Mouse (Mus musculus) limb, embryonic 10.5 days (tissue): ENCODE data around the gene Mgat5. TPM values are rescaled to one million over a fixed set of nuclear protein-coding genes. Genes with fewer than 3 reads are reported as not detected.

Experiments
- DNase-seq: peaks from one replicate; pipeline ENCODE4 v3.0.0-alpha.2; 2017; ENCODE audit warnings: low spot score
- H3K27ac ChIP-seq: fragments of 300-500 bp; sonication (generic); 2 replicates; pipeline ENCODE4 v1.5.1; 2016; ENCODE audit warnings: mild to moderate bottlenecking
- H3K27me3 ChIP-seq: fragments of 300-500 bp; sonication (generic); 2 replicates; pipeline ENCODE4 v1.6.1; 2016; ENCODE audit warnings: low read depth, mild to moderate bottlenecking; ENCODE audit not compliant: poor library complexity, severe bottlenecking
- H3K36me3 ChIP-seq: fragments of 300-500 bp; sonication (generic); 2 replicates; pipeline ENCODE4 v1.6.1; 2016; ENCODE audit warnings: mild to moderate bottlenecking, moderate library complexity
- H3K4me1 ChIP-seq: fragments of 300-500 bp; sonication (generic); 2 replicates; pipeline ENCODE4 v1.6.1; 2016
- H3K4me3 ChIP-seq: fragments of 300-500 bp; sonication (generic); 2 replicates; pipeline ENCODE4 v1.5.1; 2016; ENCODE audit warnings: mild to moderate bottlenecking, moderate library complexity
- H3K9me3 ChIP-seq: fragments of 300-500 bp; sonication (generic); replicated peaks from 2 replicates; pipeline ENCODE4 v1.6.1; 2016; ENCODE audit warnings: mild to moderate bottlenecking
- WGBS: fragments of 180-500 bp; shearing (Covaris S2); methylation state at CpG from one replicate; pipeline ENCODE4 v1.1.7; 2016; 5-methylcytosine and 5-hydroxymethylcytosine counted together
- polyA plus RNA-seq: library from polyadenylated mRNA; unstranded; fragments of >200 nt; fragmentation: Nextera tagmentation; extraction: Ambion mirVana; gene quantifications from 2 replicates; pipeline ENCODE4 v1.2.1, GENCODE M21; 2016

The Mgat5 gene
- polyA plus RNA-seq, 1 experiment from 2014 or later, result 5.1 TPM

DNA sequence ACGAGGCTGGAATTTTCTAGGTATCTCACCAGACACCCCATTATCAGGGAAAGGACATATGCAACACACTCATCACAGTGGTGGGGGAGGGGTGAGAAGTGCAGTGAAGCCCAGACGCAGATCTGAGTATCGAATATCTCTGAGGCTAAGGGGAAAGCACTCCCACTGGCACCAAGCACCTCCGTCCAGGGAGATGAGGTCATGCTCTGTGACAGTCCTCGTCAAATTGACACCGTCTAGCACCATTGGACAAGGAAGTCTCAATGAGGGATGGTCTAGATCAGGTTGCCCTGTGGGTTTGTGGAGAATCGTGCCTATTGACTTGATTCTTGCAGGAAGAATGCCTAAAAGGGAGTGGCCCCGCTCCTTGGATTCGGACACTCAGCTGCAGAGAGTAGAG lies 293.9 kb downstream of the Mgat5 start:
- Histone ChIP-seq H3K36me3 (no peaks in the 10 kb centered on the region), H3K9me3 (no peaks in the 10 kb centered on the region), H3K4me1 (no peaks in the 10 kb centered on the region), H3K4me3 (no peak overlapping the region), H3K27ac (no peak overlapping the region), H3K27me3 (no peaks in the 10 kb centered on the region)
- 71% methylated on average over 9 of the region's 9 CpGs for WGBS
- no peak for DNase-seq

DNA sequence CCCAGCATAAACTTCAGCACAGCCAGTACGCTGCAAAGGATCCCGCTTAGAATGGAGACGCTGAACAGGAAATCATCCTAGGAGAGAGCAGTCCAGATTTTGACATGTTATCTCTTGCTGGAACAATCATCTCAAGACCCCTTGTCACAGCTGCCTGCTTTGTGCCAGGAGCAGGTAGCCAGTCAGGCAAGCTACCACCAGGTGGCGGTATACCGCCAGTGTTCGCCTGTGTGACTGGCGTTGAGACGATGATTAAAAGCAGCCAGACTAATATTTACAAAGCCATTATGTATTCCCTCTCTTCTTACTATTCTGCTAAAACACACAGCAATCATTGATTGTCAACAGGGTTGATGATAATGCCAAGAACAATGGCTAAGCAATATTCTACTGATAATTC lies 295.4 kb downstream of the Mgat5 start:
- DNase-seq, result peak; percentile 89
- no peaks in the 10 kb centered on the region for H3K4me1 ChIP-seq
- WGBS, result 10% methylated on average over 8 of the region's 8 CpGs
- no peak overlapping the region for H3K4me3 ChIP-seq
- H3K27me3 ChIP-seq, result no peaks in the 10 kb centered on the region
- no peaks in the 10 kb centered on the region for H3K9me3 ChIP-seq
- no peaks in the 10 kb centered on the region for H3K36me3 ChIP-seq
- H3K27ac ChIP-seq, result no peak overlapping the region

DNA sequence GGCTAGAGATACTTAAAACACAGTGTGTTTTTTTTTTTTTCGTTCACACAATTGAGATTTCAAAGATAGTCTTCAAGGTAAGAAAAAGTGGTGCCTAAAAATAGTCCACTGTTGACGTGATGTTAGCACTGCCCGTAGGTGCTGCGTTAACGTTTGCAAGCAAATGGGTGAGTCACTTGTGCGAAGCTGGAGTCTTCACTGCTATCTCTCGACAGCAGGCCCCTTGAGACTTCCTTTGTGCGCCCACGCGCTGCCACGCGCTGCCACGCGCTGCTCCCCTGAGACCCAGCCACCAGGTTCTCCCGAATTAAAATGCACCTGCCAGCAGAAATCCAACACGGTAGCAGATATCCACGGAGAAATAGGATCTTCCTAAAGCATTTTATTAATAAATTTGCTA lies 295.9 kb downstream of the Mgat5 start:
- Histone ChIP-seq H3K4me3 (no peak overlapping the region), H3K27me3 (no peaks in the 10 kb centered on the region), H3K36me3 (no peaks in the 10 kb centered on the region), H3K9me3 (no peaks in the 10 kb centered on the region), H3K4me1 (no peaks in the 10 kb centered on the region), H3K27ac (no peak overlapping the region)
- DNase-seq, result no peak
- WGBS, result 77% methylated on average over 17 of the region's 17 CpGs

DNA sequence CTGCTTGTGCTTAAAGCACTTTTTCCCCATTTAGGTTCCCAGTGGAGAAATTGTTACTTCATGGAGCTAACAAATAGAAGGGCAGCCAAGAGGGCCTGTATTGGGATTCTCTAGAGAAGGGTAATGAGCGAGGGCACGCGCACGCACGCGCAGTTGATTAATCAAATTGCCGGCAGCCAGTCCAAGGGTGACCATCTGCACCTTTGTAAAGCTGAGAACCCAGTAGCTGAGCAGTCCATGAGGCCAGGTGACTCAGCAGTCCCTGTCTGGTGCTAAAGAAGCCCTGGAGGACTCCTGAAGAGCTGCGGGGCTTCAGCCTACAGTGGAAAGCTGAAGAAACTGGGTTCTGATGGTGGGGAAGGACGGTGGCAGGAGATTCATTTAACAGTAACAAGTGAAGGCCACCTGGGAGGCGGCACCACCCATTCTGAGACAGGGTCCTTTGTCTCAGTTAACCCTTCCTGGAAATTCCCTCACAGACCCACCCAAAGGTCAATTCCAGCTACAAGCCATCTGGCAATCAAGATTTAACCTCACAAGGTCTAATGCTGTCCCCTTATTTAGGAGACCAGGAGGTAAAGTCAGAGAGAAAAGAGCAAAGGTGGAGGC lies 302.3 kb downstream of the Mgat5 start:
- 80% methylated on average over 10 of the region's 10 CpGs for WGBS
- Histone ChIP-seq H3K27ac (no peak overlapping the region), H3K9me3 (no peaks in the 10 kb centered on the region), H3K36me3 (no peaks in the 10 kb centered on the region), H3K4me3 (no peak overlapping the region), H3K4me1 (peaks cover 5% of the 10 kb centered on the region; the same call in 1 of the 2 replicates), H3K27me3 (no peaks in the 10 kb centered on the region)
- DNase-seq, result no peak

DNA sequence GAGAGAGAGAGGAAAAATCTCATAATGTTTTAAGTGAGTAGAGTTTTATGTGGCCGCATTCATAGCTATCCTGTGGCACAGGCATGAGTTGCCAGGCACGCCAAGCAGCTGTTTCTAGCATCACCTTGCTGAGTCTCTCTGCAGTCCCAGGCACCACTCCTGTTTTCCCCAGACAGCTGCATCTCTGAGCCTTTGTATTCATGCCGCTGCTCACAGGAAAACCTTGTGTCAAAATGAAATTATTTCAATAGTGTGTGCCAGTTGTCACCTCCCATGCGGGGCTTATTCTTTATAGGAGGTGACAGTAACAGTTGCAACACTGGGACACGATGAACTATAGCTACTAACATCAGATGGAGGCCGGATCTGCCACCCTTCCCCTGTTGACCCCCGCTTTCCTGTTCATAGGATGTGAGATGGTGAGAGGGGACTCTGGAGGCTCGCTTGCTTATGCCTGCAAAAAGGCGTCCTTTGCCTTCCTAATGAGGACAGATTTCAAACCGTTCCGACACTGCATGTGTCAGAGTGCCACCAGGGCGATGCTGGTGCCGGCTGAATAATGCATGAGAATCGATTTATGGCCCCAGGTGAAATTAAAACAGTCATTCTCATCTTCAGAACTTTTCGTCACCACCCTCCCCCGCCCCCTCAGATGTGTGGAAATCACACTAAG lies 303.4 kb downstream of the Mgat5 start:
- H3K9me3 ChIP-seq, result no peaks in the 10 kb centered on the region
- H3K4me3 ChIP-seq, result no peak overlapping the region
- no peak for DNase-seq
- WGBS, result 76% methylated on average over 16 of the region's 16 CpGs
- no peak overlapping the region for H3K27ac ChIP-seq
- no peaks in the 10 kb centered on the region for H3K27me3 ChIP-seq
- peaks cover 5% of the 10 kb centered on the region; the same call in 1 of the 2 replicates for H3K4me1 ChIP-seq
- H3K36me3 ChIP-seq, result no peaks in the 10 kb centered on the region

DNA sequence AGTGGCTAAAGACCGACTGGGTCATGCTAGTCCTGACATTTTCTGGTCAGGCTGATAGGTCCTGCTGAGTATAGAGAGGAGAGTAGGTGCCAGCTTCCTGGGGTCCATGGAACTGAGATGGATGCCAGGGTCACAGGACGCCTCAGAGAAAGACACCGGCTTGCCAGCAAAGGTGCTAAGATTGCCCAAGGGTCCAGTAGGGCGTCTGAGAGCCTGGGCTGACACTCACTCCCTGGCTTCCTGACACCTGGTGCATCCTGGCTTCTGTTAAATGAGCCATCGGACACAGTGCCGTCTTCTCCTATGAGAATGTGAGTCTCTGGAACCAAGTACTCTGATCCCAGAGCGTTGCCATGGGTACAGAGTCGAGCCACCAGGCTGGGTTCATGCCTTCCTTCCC lies 304.1 kb downstream of the Mgat5 start:
- DNase-seq, result no peak
- Histone ChIP-seq H3K36me3 (no peaks in the 10 kb centered on the region), H3K4me3 (no peak overlapping the region), H3K9me3 (no peaks in the 10 kb centered on the region), H3K27ac (no peak overlapping the region), H3K27me3 (no peaks in the 10 kb centered on the region), H3K4me1 (peaks cover 5% of the 10 kb centered on the region; the same call in 1 of the 2 replicates)
- whole genome bisulfite sequencing, result 75% methylated on average over 8 of the region's 8 CpGs

DNA sequence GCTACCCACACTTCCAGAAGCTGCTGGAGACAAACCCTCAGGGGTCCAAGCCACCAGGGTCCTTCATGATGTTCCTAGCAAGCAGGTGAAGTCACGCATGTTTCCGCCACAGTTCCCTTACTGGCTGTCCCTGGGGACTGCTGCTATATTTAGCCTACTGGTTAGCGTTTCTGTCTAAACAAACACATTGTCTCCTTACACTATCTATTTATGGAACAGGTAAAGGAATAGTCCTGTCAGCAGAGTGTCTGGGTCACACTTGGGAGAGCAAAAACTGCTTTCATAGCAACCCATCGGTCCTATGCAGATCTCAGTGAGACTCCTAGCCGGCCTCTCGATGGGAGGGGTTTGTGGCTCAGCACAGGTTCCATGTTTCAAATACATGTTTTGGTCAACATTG lies 306.5 kb downstream of the Mgat5 start:
- H3K27ac ChIP-seq, result no peak overlapping the region
- H3K27me3 ChIP-seq, result no peaks in the 10 kb centered on the region
- H3K36me3 ChIP-seq, result no peaks in the 10 kb centered on the region
- 91% methylated on average over 6 of the region's 6 CpGs for WGBS
- peaks cover 5% of the 10 kb centered on the region; the same call in 1 of the 2 replicates for H3K4me1 ChIP-seq
- no peak for DNase-seq
- no peak overlapping the region for H3K4me3 ChIP-seq
- no peaks in the 10 kb centered on the region for H3K9me3 ChIP-seq

DNA sequence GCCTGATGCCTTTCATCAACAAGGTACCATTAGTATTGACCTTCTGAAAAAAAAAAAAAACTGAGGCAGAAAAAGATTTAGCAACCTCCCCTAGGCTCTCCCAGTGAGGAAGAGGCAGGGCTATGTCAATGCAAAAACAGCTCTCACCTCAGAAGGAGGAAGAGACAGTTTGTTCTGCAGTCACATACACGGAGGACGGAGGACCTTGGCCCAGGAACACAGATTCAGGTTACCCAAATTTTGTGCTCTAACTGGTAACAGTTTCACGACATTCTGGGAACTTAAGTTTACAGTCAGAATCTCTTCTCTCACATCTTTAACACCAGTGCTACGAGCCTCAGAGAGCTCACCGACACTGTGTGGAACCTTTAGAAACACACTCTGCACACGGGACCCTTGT lies 307.9 kb downstream of the Mgat5 start:
- Histone ChIP-seq H3K27me3 (no peaks in the 10 kb centered on the region), H3K4me1 (peaks cover 5% of the 10 kb centered on the region; the same call in 1 of the 2 replicates), H3K36me3 (no peaks in the 10 kb centered on the region), H3K9me3 (no peaks in the 10 kb centered on the region), H3K4me3 (no peak overlapping the region), H3K27ac (no peak overlapping the region)
- WGBS, result 86% methylated on average over 6 of the region's 6 CpGs
- DNase-seq, result no peak

DNA sequence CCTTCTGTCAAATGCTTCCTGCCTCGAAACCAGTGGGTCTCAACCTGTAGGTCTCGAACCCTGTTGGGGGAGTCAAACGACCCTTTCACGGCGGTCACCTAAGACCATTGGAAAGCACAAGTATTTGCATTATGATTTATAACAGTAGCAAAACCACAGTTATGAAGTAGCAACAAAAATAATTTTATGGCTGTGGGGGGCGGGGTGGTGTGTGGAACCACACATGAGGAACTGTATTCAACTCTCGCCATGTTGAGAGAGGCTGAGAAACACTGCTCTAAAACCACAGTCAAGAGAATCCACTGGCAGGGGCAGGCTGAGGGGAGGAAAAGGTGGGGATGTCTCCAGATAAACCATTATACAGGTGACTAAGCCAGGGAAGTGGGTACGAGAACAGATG lies 308.3 kb downstream of the Mgat5 start:
- no peak overlapping the region for H3K4me3 ChIP-seq
- DNase-seq, result no peak
- H3K27ac ChIP-seq, result no peak overlapping the region
- no peaks in the 10 kb centered on the region for H3K27me3 ChIP-seq
- H3K9me3 ChIP-seq, result no peaks in the 10 kb centered on the region
- WGBS, result 91% methylated on average over 8 of the region's 8 CpGs
- peaks cover 4% of the 10 kb centered on the region; the same call in 1 of the 2 replicates for H3K4me1 ChIP-seq
- no peaks in the 10 kb centered on the region for H3K36me3 ChIP-seq

DNA sequence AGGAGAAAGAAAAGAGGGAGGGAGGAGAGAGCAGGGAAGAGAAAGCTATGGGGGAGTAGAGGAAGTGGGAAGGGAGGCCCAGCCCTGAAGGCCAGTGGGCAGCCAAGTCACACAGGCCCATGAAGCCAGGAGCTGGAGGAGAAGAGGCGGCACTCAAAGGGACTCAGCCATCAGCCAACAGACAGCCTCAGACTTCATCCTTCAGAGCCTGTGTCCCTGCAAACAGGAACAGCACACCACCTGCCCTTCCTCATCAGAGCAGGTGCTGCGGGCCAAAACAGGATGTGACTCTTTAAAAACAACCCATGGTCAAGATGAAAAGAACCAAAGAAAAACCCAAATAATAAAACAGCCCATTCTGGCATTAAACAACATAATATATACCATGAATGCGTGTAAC lies 308.8 kb downstream of the Mgat5 start:
- Histone ChIP-seq H3K4me1 (no peaks in the 10 kb centered on the region), H3K36me3 (no peaks in the 10 kb centered on the region), H3K27me3 (no peaks in the 10 kb centered on the region), H3K4me3 (no peak overlapping the region), H3K27ac (no peak overlapping the region), H3K9me3 (no peaks in the 10 kb centered on the region)
- DNase-seq, result no peak
- WGBS, result 86% methylated on average over 3 of the region's 3 CpGs

DNA sequence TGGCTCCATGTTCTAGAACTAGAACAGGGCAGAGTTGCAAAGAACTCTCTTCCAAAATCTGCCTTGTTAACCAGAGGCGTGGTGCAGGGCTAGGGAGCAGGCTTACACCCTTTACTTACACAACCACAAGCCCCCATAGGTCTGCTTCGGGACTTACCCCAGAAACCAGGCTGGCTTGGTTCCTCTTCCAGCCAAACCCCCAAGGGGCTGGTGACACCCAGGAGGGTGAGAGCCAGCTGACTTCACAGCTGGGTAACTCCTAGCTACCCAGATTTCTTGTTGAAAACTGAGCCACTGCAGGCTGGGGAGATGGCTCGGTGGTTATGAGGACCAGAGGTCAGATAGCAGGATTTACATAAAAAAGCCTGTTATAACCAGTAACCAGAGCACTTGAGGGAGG lies 309.7 kb downstream of the Mgat5 start:
- 80% methylated on average over 3 of the region's 3 CpGs for WGBS
- Histone ChIP-seq H3K4me1 (no peaks in the 10 kb centered on the region), H3K9me3 (no peaks in the 10 kb centered on the region), H3K27me3 (no peaks in the 10 kb centered on the region), H3K27ac (no peak overlapping the region), H3K36me3 (no peaks in the 10 kb centered on the region), H3K4me3 (no peak overlapping the region)
- no peak for DNase-seq

DNA sequence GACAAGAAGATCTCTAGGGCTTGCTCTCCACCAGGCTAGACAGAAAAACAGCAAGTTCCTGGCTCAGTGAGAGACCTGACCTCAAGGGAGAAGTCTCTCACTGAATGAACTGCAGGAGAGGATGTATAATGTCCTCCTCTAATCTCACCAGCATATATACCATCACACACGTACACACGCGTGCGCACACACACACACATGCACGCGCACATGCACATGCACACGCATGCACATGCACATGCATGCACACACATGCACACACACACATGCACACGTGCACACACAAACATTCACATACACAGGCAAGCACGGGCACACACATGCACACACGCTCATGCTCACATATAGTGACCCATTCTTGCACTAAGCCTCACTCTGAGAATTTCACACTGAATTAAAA lies 310.1 kb downstream of the Mgat5 start:
- H3K27ac ChIP-seq, result no peak overlapping the region
- H3K9me3 ChIP-seq, result no peaks in the 10 kb centered on the region
- no peaks in the 10 kb centered on the region for H3K4me1 ChIP-seq
- DNase-seq, result no peak
- H3K36me3 ChIP-seq, result no peaks in the 10 kb centered on the region
- no peak overlapping the region for H3K4me3 ChIP-seq
- 96% methylated on average over 10 of the region's 10 CpGs for WGBS
- no peaks in the 10 kb centered on the region for H3K27me3 ChIP-seq

DNA sequence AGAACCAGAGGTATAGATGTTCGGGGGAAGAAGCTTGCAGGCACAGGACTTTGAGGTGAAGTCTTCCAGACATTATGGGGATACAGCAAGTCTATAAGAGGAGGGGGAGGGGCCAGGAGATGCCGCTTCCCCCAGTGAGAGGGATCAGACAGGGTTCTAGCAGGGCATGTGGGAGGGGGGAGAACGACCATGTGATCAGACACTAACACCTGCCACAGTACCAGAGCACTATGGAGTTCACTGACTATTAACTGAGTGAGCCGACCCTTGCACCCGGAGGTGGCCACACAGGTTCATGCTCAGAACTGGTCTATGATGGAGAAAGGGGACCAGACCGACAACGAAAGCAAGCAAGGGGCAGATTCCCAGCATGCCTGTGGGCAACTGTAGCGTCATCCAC lies 318.5 kb downstream of the Mgat5 start:
- Histone ChIP-seq H3K27ac (no peak overlapping the region), H3K4me3 (no peak overlapping the region), H3K27me3 (peaks cover 12% of the 10 kb centered on the region; the same call in 1 of the 2 replicates), H3K4me1 (no peaks in the 10 kb centered on the region), H3K36me3 (no peaks in the 10 kb centered on the region), H3K9me3 (no peaks in the 10 kb centered on the region)
- 81% methylated on average over 8 of the region's 8 CpGs for WGBS
- no peak for DNase-seq
